Mouse (Mus musculus): ENCODE measurements at regions not wholly inside any gene's neighbourhood (a gene's known extent, or its start where the extent isn't known, plus 50 kb on each side); places are given as distances from the start of the nearest gene placed in this dataset.

- TF ChIP-seq POLR2A (IDR thresholded peaks at IDR 0.05; ENCODE audit: insufficient read length, low read depth), result no peak
- no peak for TF ChIP-seq USF1 (IDR thresholded peaks at IDR 0.05; ENCODE audit: low read depth)
- no peak for TF ChIP-seq MYOG (IDR thresholded peaks at IDR 0.05; ENCODE audit: control insufficient read depth in 1 of 3, insufficient read depth in 1 of 3, insufficient read length in 2 of 3, low read depth in 2 of 3)
- no peak for TF ChIP-seq TCF12 (IDR thresholded peaks at IDR 0.05; ENCODE audit: insufficient read depth, poor library complexity, severe bottlenecking)
- TF ChIP-seq REST (IDR thresholded peaks at IDR 0.05; ENCODE audit: insufficient read depth, insufficient read length), result no peak
- TF ChIP-seq CEBPB (IDR thresholded peaks at IDR 0.05; ENCODE audit: insufficient read depth, poor library complexity, severe bottlenecking), result no peak
- TF ChIP-seq E2F4 (IDR thresholded peaks at IDR 0.05; ENCODE audit: insufficient read depth), result no peak
- TF ChIP-seq POLR2AphosphoS2 (IDR thresholded peaks at IDR 0.05; ENCODE audit: insufficient read length, low read depth), result no peak
Measured at GRCm38 (mm10) chr17:4868446-4868825, 125.7 kb upstream of the Arid1b start.
